Mouse (Mus musculus) midbrain, embryonic 13.5 days (tissue): Measurements from ENCODE around the gene Scimp. TPM values are rescaled to one million over a fixed set of nuclear protein-coding genes. Genes with fewer than 3 reads are reported as not detected.

Source experiments
- ATAC-seq: fragments of 200-750 bp; cut with Nextera tagmentation; 2 replicates; pipeline ENCODE4 v1.8.0; 2017; ENCODE audit warnings: mild to moderate bottlenecking, moderate TSS enrichment, moderate library complexity
- H3K27ac ChIP-seq: fragments of 300-500 bp; sonication (generic); 2 replicates; pipeline ENCODE4 v1.5.1; 2015; ENCODE audit warnings: inconsistent platforms, mild to moderate bottlenecking, moderate library complexity
- H3K27me3 ChIP-seq: fragments of 300-500 bp; sonication (generic); 2 replicates; pipeline ENCODE4 v1.6.1; 2015; ENCODE audit warnings: mild to moderate bottlenecking, inconsistent platforms
- H3K36me3 ChIP-seq: fragments of 300-500 bp; sonication (generic); 2 replicates; pipeline ENCODE4 v1.6.1; 2015; ENCODE audit warnings: mild to moderate bottlenecking, inconsistent platforms
- H3K4me1 ChIP-seq: fragments of 300-500 bp; sonication (generic); replicated peaks from 2 replicates; pipeline ENCODE4 v1.6.1; 2015; ENCODE audit warnings: inconsistent platforms
- H3K4me2 ChIP-seq: fragments of 300-500 bp; sonication (generic); replicated peaks from 2 replicates; pipeline ENCODE4 v1.6.1; 2015; ENCODE audit warnings: moderate library complexity, mild to moderate bottlenecking, inconsistent platforms
- H3K4me3 ChIP-seq: fragments of 300-500 bp; sonication (generic); replicated peaks from 2 replicates; pipeline ENCODE4 v1.5.1; 2015; ENCODE audit warnings: mild to moderate bottlenecking, inconsistent platforms
- H3K9ac ChIP-seq: fragments of 300-500 bp; sonication (generic); replicated peaks from 2 replicates; pipeline ENCODE4 v1.6.1; 2015; ENCODE audit warnings: mild to moderate bottlenecking, inconsistent platforms
- H3K9me3 ChIP-seq: fragments of 300-500 bp; sonication (generic); 2 replicates; pipeline ENCODE4 v1.6.1; 2016; ENCODE audit warnings: mild to moderate bottlenecking, inconsistent platforms
- WGBS: fragments of 180-500 bp; shearing (Covaris S2); methylation state at CpG from one replicate; pipeline ENCODE4 v1.1.7; 2015; 5-methylcytosine and 5-hydroxymethylcytosine counted together
- polyA plus RNA-seq: library from polyadenylated mRNA; unstranded; fragments of >200 nt; fragmentation: Nextera tagmentation; extraction: Ambion mirVana; gene quantifications from 2 replicates; pipeline ENCODE4 v1.2.1, GENCODE M21; 2015

The Scimp gene
- polyA plus RNA-seq: 0.19 TPM in 1 of 2 replicates, not detected in the other

DNA sequence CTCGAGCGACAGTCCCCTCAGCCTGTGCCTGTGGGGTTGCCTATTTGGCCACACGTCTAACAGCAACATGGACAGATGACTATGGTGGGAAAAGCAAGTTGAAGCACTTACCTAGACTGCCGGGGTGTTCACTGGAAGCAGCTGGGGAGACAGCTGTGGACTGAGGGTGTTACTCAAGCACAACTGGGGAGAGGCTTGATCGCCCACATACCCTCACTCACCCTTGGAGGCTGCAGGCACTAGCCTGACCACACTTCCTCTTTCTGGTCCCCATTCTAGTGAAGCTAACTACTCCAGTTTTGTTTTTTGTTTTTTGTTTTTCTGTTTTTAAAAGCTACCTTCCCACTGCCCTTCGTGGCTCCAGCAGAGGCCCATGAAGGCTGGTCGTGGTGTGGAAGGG is at the start of gene Scimp:
TSS of gene Scimp (minus strand) at position 222 of the 400 bp plus-strand sequence.
- WGBS: 86% methylated on average over 7 of the region's 7 CpGs
- ATAC-seq: no peak
- H3K9ac ChIP-seq: no peak within 1 kb of the TSS

GRCm38 (mm10) chr11:70860371-70860770 is 48.0 kb upstream of the Scimp start:
- H3K27ac ChIP-seq: no peak overlapping the region
- no peak overlapping the region for H3K4me3 ChIP-seq
- WGBS: 92% methylated on average over 1 of the region's 1 CpGs
- no peak overlapping the region for H3K9ac ChIP-seq
- no peaks in the 10 kb centered on the region for H3K27me3 ChIP-seq
- no peaks in the 10 kb centered on the region for H3K4me1 ChIP-seq
- no peaks in the 10 kb centered on the region for H3K9me3 ChIP-seq
- H3K36me3 ChIP-seq: no peaks in the 10 kb centered on the region
- no peak overlapping the region for H3K4me2 ChIP-seq
- no peak for ATAC-seq

More for the DNA sequence above, at the start of gene Scimp:
- Histone ChIP-seq H3K27ac (no peak within 1 kb of the TSS), H3K27me3 (no peaks in the 10 kb centered on the region), H3K36me3 (no peaks in the 10 kb centered on the region), H3K4me1 (peaks cover 4% of the 10 kb centered on the region; the same call in 1 of the 2 replicates), H3K4me2 (no peak within 1 kb of the TSS), H3K9me3 (no peaks in the 10 kb centered on the region), H3K4me3 (no peak within 1 kb of the TSS)

- Histone ChIP-seq H3K9ac (peak overlapping the region; percentile 97), H3K9me3 (no peaks in the 10 kb centered on the region), H3K27ac (no peak overlapping the region), H3K4me3 (peak overlapping the region; percentile 93), H3K4me1 (peaks cover 21% of the 10 kb centered on the region), H3K27me3 (no peaks in the 10 kb centered on the region), H3K36me3 (no peaks in the 10 kb centered on the region), H3K4me2 (peak overlapping the region; percentile 79)
- no peak for ATAC-seq
- WGBS: 67% methylated on average over 2 of the region's 2 CpGs
Observed at GRCm38 (mm10) chr11:70846029-70846428, 33.6 kb upstream of the Scimp start.

DNA sequence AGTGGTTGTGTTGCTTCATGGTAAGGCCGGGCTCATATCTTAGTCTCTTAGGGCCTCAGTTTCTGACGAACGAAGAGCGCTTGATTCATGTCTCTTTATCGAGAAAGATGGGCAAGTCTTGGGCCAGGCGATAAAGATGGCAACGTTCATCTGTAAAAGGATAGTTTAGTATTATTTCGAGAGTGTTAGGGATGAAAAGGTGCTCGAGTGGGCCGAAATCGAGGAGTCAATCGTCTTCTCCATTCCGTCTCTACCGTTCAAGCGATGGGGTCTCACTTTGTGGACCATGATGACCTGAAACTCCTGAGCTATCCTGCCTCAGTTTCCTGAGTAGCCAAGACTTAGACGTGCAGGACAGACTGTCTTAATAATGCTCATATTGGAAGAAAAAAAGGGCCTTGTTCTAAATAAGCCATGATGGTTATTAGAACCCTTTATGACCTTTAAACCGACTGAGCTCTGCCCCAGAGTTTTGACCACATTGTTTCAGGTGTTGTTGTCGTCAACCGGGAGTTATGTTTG is 33.1 kb upstream of the Scimp start:
- peak overlapping the region; percentile 89 for H3K27ac ChIP-seq
- 7% methylated on average over 19 of the region's 19 CpGs for WGBS
- no peaks in the 10 kb centered on the region for H3K9me3 ChIP-seq

DNA sequence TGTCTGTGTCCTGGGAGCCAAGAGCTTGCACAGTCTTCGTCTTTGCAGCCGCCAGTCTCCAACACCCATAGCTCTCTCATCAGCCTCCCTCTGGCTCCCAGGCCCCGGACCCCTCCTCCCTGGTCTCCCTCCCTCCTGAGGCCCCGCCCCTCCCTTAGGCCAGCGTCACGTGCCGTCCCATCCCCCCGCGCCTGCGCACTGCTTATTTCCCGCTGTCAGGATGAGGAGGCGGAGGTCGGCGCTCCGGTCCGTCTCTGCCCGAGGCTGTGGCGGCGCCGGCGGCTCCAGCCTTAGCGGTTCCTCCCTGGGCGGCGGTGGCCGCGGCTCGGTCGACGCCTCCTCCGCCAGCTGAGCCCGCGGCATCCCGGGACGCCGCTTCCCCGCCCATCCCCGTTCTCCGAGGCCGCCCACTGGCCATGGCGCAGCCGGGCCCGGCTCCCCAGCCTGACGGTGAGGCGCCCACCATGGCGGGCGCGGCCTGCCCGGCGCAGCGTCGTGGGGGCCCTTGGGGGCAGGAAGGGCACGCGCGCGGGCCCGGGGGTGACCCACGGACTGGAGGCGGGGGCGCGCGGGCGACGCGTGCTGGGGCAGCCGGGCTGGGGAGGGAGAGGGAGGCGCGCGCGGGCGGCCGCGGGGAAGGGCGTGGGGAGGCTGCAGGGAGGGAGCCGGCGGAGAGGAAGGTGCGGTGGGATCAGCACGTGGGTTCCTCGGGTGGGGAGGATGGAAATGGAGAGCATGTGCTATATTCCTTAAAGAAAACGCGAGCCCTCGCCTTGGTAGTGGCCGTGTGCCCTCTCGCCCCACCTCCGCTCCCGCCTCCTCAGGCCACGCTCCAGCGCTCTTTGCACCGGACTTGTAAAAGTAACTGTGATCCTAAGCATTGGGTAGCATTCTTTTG is 32.4 kb upstream of the Scimp start, which contains the start of gene Rabep1:
TSS of gene Rabep1 (plus strand) at position 220 of the 898 bp plus-strand sequence.
- Histone ChIP-seq H3K4me3 (peak within 1 kb of the TSS; percentile 93), H3K9me3 (no peaks in the 10 kb centered on the region), H3K27me3 (no peaks in the 10 kb centered on the region), H3K36me3 (no peaks in the 10 kb centered on the region), H3K9ac (peak within 1 kb of the TSS; percentile 97), H3K4me1 (peaks cover 19% of the 10 kb centered on the region), H3K4me2 (peak within 1 kb of the TSS; percentile 79), H3K27ac (peak within 1 kb of the TSS; percentile 89)
- WGBS: under 1% methylated on average over 80 of the region's 88 CpGs
- peak; percentile 97 for ATAC-seq

More for the DNA sequence above, 33.1 kb upstream of the Scimp start:
- Histone ChIP-seq H3K4me1 (peaks cover 21% of the 10 kb centered on the region), H3K4me3 (peak overlapping the region; percentile 93), H3K36me3 (no peaks in the 10 kb centered on the region), H3K9ac (peak overlapping the region; percentile 97), H3K4me2 (peak overlapping the region; percentile 79), H3K27me3 (no peaks in the 10 kb centered on the region)
- no peak for ATAC-seq

DNA sequence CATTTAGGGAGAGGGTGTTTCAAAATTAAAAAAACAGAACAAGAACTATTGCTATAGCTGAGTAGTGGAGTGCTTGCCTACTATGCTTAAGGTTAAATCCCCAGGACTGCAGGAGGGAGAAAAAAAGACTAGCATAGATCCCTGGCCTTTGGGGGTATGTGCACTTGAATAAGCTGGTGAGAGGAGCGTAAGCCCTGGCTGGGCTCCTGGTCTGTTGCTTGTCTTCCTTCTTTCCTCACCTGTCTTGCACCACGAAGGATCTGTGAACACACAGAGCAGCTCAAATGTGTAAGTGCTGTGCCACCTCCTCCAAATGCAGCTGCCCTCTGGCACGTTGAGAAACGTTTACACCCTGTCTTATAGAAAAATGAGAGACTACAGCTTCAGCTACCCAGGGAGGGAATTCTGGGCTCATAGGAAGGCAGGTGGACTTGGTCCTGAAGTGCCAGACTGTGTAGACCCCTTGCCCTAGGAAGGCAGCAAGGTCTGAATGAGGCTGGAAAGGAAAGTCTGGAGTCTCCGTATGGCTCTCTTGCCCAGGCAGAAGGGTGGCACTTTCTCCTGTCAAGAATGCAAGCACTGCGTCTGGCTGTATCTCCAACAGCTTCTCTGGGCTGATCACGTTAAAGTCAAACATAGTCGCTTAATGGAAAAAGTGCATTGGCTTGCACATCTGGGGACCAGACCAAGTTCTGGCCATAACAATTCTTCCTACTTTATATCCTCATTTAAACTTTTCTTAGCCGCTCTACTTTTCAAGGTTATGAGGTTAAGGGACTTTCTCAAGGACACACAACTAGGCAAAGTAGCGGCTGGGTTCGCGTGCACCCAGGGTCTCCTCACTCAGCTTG is 31.5 kb upstream of the Scimp start:
- H3K4me3 ChIP-seq: peak overlapping the region; percentile 93
- peak; percentile 41 for ATAC-seq
- no peak overlapping the region for H3K27ac ChIP-seq
- H3K9me3 ChIP-seq: no peaks in the 10 kb centered on the region
- no peaks in the 10 kb centered on the region for H3K27me3 ChIP-seq
- peaks cover 19% of the 10 kb centered on the region for H3K4me1 ChIP-seq
- H3K4me2 ChIP-seq: peak overlapping the region; percentile 79
- WGBS: 20% methylated on average over 12 of the region's 12 CpGs
- H3K36me3 ChIP-seq: no peaks in the 10 kb centered on the region
- H3K9ac ChIP-seq: peak overlapping the region; percentile 97; the same call in 1 of the 2 replicates

- no peaks in the 10 kb centered on the region for H3K9me3 ChIP-seq
- no peaks in the 10 kb centered on the region for H3K27me3 ChIP-seq
- ATAC-seq: no peak
- H3K4me1 ChIP-seq: peaks cover 19% of the 10 kb centered on the region
- H3K36me3 ChIP-seq: no peaks in the 10 kb centered on the region
- no peak overlapping the region for H3K9ac ChIP-seq
- no peak overlapping the region for H3K4me3 ChIP-seq
- H3K4me2 ChIP-seq: no peak overlapping the region
- WGBS: 58% methylated on average over 4 of the region's 4 CpGs
- no peak overlapping the region for H3K27ac ChIP-seq
Observed at GRCm38 (mm10) chr11:70842983-70843382, 30.6 kb upstream of the Scimp start.

DNA sequence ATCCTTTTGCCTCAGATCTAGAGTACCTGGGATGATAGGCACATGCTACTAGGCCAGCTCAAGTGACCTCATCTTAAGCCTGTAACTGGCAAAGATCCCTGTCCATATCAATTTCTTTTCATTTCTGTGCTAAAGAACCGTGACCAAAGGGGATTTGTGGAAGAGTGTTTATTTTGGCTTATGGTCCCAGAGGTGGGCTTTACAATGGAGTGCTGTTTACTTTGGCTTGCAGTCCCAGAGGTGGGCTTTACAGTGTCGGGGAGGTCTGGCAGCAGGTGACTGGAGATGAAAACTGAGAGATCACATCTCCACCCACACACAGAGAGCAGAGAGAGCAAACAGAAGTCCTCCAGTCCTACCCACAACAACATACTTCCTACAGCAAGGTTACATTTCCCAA is 26.2 kb upstream of the Scimp start:
- H3K9me3 ChIP-seq: no peaks in the 10 kb centered on the region
- no peak for ATAC-seq
- WGBS: 51% methylated on average over 2 of the region's 2 CpGs

GRCm38 (mm10) chr11:70837031-70837430 is 24.6 kb upstream of the Scimp start:
- ATAC-seq: no peak
- Histone ChIP-seq H3K4me1 (no peaks in the 10 kb centered on the region), H3K27me3 (no peaks in the 10 kb centered on the region), H3K36me3 (no peaks in the 10 kb centered on the region), H3K4me3 (no peak overlapping the region), H3K4me2 (no peak overlapping the region), H3K9me3 (no peaks in the 10 kb centered on the region), H3K27ac (no peak overlapping the region), H3K9ac (no peak overlapping the region)
- 93% methylated on average over 3 of the region's 3 CpGs for WGBS

More for the DNA sequence above, 26.2 kb upstream of the Scimp start:
- no peak overlapping the region for H3K4me2 ChIP-seq
- H3K27me3 ChIP-seq: no peaks in the 10 kb centered on the region
- H3K27ac ChIP-seq: no peak overlapping the region
- no peaks in the 10 kb centered on the region for H3K4me1 ChIP-seq
- no peak overlapping the region for H3K4me3 ChIP-seq
- no peak overlapping the region for H3K9ac ChIP-seq
- no peaks in the 10 kb centered on the region for H3K36me3 ChIP-seq

DNA sequence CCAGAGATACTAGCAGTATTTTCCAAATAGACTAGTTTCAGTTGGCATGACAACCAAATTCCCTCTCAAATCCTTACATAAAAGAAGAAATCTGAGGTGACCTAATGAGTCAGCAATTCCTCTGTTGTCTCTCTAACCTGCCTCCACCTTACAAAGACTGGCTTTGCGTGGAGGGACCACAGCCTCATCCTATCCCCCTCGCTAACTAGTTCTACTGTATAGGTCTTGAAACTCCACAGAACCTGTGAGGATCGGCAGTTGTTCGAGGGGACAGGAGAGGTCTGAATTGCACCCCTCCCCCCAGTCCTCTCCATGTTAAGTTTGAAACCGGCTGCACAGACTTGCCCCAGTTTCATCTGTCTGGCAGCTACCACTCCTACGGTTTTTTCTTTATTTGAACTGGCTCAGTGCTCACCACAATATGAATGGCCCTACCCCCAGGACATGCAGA is 23.0 kb upstream of the Scimp start:
- H3K9me3 ChIP-seq: no peaks in the 10 kb centered on the region
- H3K4me2 ChIP-seq: no peak overlapping the region
- no peaks in the 10 kb centered on the region for H3K4me1 ChIP-seq
- 67% methylated on average over 6 of the region's 6 CpGs for WGBS
- H3K36me3 ChIP-seq: no peaks in the 10 kb centered on the region
- no peak for ATAC-seq
- H3K4me3 ChIP-seq: no peak overlapping the region
- H3K9ac ChIP-seq: no peak overlapping the region
- no peaks in the 10 kb centered on the region for H3K27me3 ChIP-seq
- H3K27ac ChIP-seq: no peak overlapping the region

DNA sequence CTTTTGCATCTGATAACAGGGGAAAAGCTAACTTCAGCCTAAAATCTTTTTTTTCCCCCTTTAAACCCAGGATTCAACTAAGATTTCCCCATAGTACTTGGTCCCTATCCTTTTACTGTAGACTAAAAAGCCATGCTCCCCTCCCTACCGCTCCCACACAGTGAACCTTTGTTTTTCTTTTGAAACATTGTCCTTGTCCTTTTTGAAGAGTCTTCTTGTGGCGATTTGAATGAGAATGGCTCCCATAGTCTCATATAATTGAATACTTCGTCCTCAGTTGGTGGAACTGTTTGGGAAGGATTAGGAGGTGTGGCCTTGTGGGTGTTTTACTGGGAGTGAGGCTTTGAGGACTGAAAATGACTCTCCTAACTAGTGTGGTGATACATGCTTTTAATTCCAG is 21.4 kb upstream of the Scimp start:
- WGBS: 62% methylated on average over 3 of the region's 3 CpGs
- H3K4me2 ChIP-seq: no peak overlapping the region
- no peak overlapping the region for H3K9ac ChIP-seq
- no peaks in the 10 kb centered on the region for H3K36me3 ChIP-seq
- H3K4me3 ChIP-seq: no peak overlapping the region
- no peak for ATAC-seq
- H3K4me1 ChIP-seq: no peaks in the 10 kb centered on the region
- H3K27ac ChIP-seq: no peak overlapping the region
- no peaks in the 10 kb centered on the region for H3K9me3 ChIP-seq
- no peaks in the 10 kb centered on the region for H3K27me3 ChIP-seq
